ENCODE assay signal across 9 mouse cellular contexts in genomic region chr12:9573682-9574081, GRCm38 (mm10). TPM values are rescaled to one million over a fixed set of nuclear protein-coding genes. Genes with fewer than 3 reads are reported as not detected.
A peak's percentile ranks its signal among the peaks of the same experiment; 100 is the strongest.
DNase-seq lines count a peak whose midpoint lies in the region; ATAC-seq lines count a peak whose summit lies in the region.
"Had no signal": no experiment of that assay in that cellular context is flagged by ENCODE, and none has a peak within 500 bp of the region (broad histone marks: within the 10 kb centered on the region; RNA-seq: fewer than 3 reads in every experiment).

No protein-coding gene starts in this region.

- peak overlapping the region; percentile 33; the same call in 1 of the 2 replicates for H3K4me3 ChIP-seq in hindbrain, embryonic 13.5 days
- H3K4me3 ChIP-seq in midbrain, embryonic 10.5 days = peak overlapping the region; percentile 55

- 0 out of 2 replicates have a peak overlapping the region, but pooled peaks have one; percentile 24 for H3K9ac ChIP-seq in hindbrain, embryonic 13.5 days

- peaks cover 99% of the 10 kb centered on the region for H3K27me3 ChIP-seq in hindbrain, embryonic 13.5 days
- peaks cover 98% of the 10 kb centered on the region for H3K27me3 ChIP-seq in midbrain, embryonic 10.5 days (ENCODE audit: low read depth, poor library complexity, severe bottlenecking)

- no peaks in the 10 kb centered on the region for H3K9me3 ChIP-seq in hindbrain, embryonic 13.5 days
- no peaks in the 10 kb centered on the region for H3K9me3 ChIP-seq in midbrain, embryonic 10.5 days (replicated peaks)

- peak; percentile 29 for DNase-seq in embryo, embryonic 9.5 days (ENCODE audit: extremely low spot score)
- no peak for DNase-seq in embryo, embryonic 11 days
- DNase-seq in NIH3T3 (ENCODE audit: low read depth) = peak; percentile 49
- peak; percentile 38 for DNase-seq in midbrain, embryonic 10.5 days (ENCODE audit: low spot score)
- no peak for DNase-seq in cerebellum, postnatal 14 days
- no peak for DNase-seq in layer of hippocampus, postnatal 25 days (ENCODE audit: extremely low spot score in 1 of 2, low spot score in 1 of 2)

- H3K4me2 ChIP-seq in hindbrain, embryonic 13.5 days = peak overlapping the region; percentile 51

- no peak for ATAC-seq in hindbrain, embryonic 13.5 days (ENCODE audit: low FRiP score)
- ATAC-seq in frontal cortex, adult (ENCODE audit: low TSS enrichment) = no peak

- no peak overlapping the region for H3K27ac ChIP-seq in hindbrain, embryonic 13.5 days
- no peak overlapping the region for H3K27ac ChIP-seq in midbrain, embryonic 10.5 days (replicated peaks)

- H3K36me3 ChIP-seq in hindbrain, embryonic 13.5 days = no peaks in the 10 kb centered on the region
- H3K36me3 ChIP-seq in midbrain, embryonic 10.5 days = no peaks in the 10 kb centered on the region

- 3% methylated on average over 12 of the region's 12 CpGs for WGBS in hindbrain, embryonic 13.5 days
- 2% methylated on average over 12 of the region's 12 CpGs for WGBS in midbrain, embryonic 10.5 days

- H3K4me1 ChIP-seq in hindbrain, embryonic 13.5 days (replicated peaks) = peaks cover 25% of the 10 kb centered on the region
- H3K4me1 ChIP-seq in midbrain, embryonic 10.5 days = peaks cover 18% of the 10 kb centered on the region

RNA-seq across cellular contexts. Expression of gene Osr1, which starts 3.8 kb away (rescaled TPM):
- polyA plus RNA-seq in hindbrain, embryonic 13.5 days (2015; fragmentation: Nextera tagmentation; extraction: Ambion mirVana) = 10.4 and 11.8 TPM in 2 replicates
- polyA plus RNA-seq in midbrain, embryonic 10.5 days (2016; fragmentation: Nextera tagmentation; extraction: Ambion mirVana) = 5.4 and 13.1 TPM in 2 replicates
- 1 to 10 TPM; 3.0 to 4.4 TPM for total RNA-seq in layer of hippocampus, postnatal 25 days (2021)
- total RNA-seq: hematopoietic stem cell, adult 5-6 weeks had no signal

Comparison
In these comparisons a context has a peak if more than half of its experiments do, and no peak if none do; other contexts are left out.
1. DNase-seq: peak in embryo, embryonic 9.5 days (single experiment), NIH3T3 (single experiment) and midbrain, embryonic 10.5 days (single experiment); none in embryo, embryonic 11 days (single experiment), cerebellum, postnatal 14 days (0 of 2) and layer of hippocampus, postnatal 25 days (0 of 2).